ENCODE assay signal across 8 mouse cellular contexts in genomic region chr10:120864446-120864845, GRCm38 (mm10). TPM values are rescaled to one million over a fixed set of nuclear protein-coding genes. Genes with fewer than 3 reads are reported as not detected.
A peak's percentile ranks its signal among the peaks of the same experiment; 100 is the strongest.
DNase-seq lines count a peak whose midpoint lies in the region; ATAC-seq and TF ChIP-seq lines count a peak whose summit lies in the region.

No protein-coding gene starts in this region.

- no peaks in the 10 kb centered on the region for H3K27me3 ChIP-seq in forebrain, embryonic 10.5 days (ENCODE audit: poor library complexity, severe bottlenecking)
- no peaks in the 10 kb centered on the region for H3K27me3 ChIP-seq in forebrain, embryonic 15.5 days
- no peaks in the 10 kb centered on the region for H3K27me3 ChIP-seq in C2C12 (ENCODE audit: control insufficient read depth, insufficient read depth, insufficient read length)
- H3K27me3 ChIP-seq in liver, embryonic 14.5 days (ENCODE audit: control insufficient read depth, insufficient read depth, low read length): no peaks in the 10 kb centered on the region

- DNase-seq in forebrain, embryonic 10.5 days (ENCODE audit: extremely low spot score, low spot score): peak; percentile 62
- peak; percentile 34 for DNase-seq in c-Kit-positive CD71-positive TER-119-positive erythroid progenitor cells, embryonic 14.5 days (ENCODE audit: low spot score)
- peak; percentile 25 to 85 for DNase-seq in frontal cortex, adult 2 months (ENCODE audit: extremely low spot score in 1 of 2, low spot score in 1 of 2)
- DNase-seq in kidney, postnatal 10 days: peak; percentile 86
- DNase-seq in liver, embryonic 14.5 days (ENCODE audit: low read depth in 3 of 3, low spot score in 3 of 3): no peak
- peak; percentile 68 for DNase-seq in right cerebral cortex, adult 18-20 months

- H3K4me1 ChIP-seq in forebrain, embryonic 10.5 days: peaks cover 13% of the 10 kb centered on the region
- H3K4me1 ChIP-seq in forebrain, embryonic 15.5 days: no peaks in the 10 kb centered on the region
- no peaks in the 10 kb centered on the region for H3K4me1 ChIP-seq in liver, embryonic 14.5 days (replicated peaks; ENCODE audit: control insufficient read depth in 2 of 2, insufficient read depth in 2 of 2, low read length in 1 of 2)

- H3K9ac ChIP-seq in forebrain, embryonic 15.5 days (replicated peaks): no peak overlapping the region
- no peak overlapping the region for H3K9ac ChIP-seq in liver, embryonic 14.5 days (replicated peaks)

- no peak for ATAC-seq in forebrain, embryonic 15.5 days (replicated peaks)
- no peak for ATAC-seq in liver, embryonic 14.5 days (ENCODE audit: insufficient read depth)

- H3K79me2 ChIP-seq in C2C12 (ENCODE audit: control insufficient read depth, insufficient read depth): no peaks in the 10 kb centered on the region

- H3K4me2 ChIP-seq in forebrain, embryonic 15.5 days (replicated peaks): no peak overlapping the region
- H3K4me2 ChIP-seq in liver, embryonic 14.5 days (ENCODE audit: low read depth): no peak overlapping the region

- TF ChIP-seq EP300 in liver, embryonic 14.5 days (IDR thresholded peaks at IDR 0.05; ENCODE audit: low read depth): no peak

- H3K4me3 ChIP-seq in forebrain, embryonic 10.5 days: no peak overlapping the region
- no peak overlapping the region for H3K4me3 ChIP-seq in forebrain, embryonic 15.5 days
- H3K4me3 ChIP-seq in C2C12 (ENCODE audit: insufficient read depth, poor library complexity, severe bottlenecking): no peak overlapping the region
- H3K4me3 ChIP-seq in liver, embryonic 14.5 days (ENCODE audit: insufficient read depth in 1 of 2, low read depth in 2 of 2, low read length in 2 of 2): no peak overlapping the region

- no peaks in the 10 kb centered on the region for H3K79me3 ChIP-seq in C2C12 (ENCODE audit: low read depth)

- H3K9me3 ChIP-seq in forebrain, embryonic 10.5 days: peaks cover 4% of the 10 kb centered on the region; the same call in 1 of the 2 replicates
- no peaks in the 10 kb centered on the region for H3K9me3 ChIP-seq in forebrain, embryonic 15.5 days
- H3K9me3 ChIP-seq in liver, embryonic 14.5 days (ENCODE audit: control insufficient read depth, low read length): no peaks in the 10 kb centered on the region

- peak; percentile 64 for TF ChIP-seq CTCF in C2C12 (IDR thresholded peaks at IDR 0.05; ENCODE audit: control insufficient read depth, insufficient read depth, insufficient read length)
- TF ChIP-seq CTCF in liver, embryonic 14.5 days (IDR thresholded peaks at IDR 0.05; ENCODE audit: low read depth): peak; percentile 77

- H3K27ac ChIP-seq in forebrain, embryonic 10.5 days: peak overlapping the region; percentile 57
- H3K27ac ChIP-seq in forebrain, embryonic 15.5 days (replicated peaks): no peak overlapping the region
- H3K27ac ChIP-seq in liver, embryonic 14.5 days: no peak overlapping the region

- WGBS in forebrain, embryonic 10.5 days: 31% methylated on average over 9 of the region's 9 CpGs
- WGBS in forebrain, embryonic 15.5 days: 20% methylated on average over 9 of the region's 9 CpGs
- WGBS in liver, embryonic 14.5 days (ENCODE audit: insufficient replicate concordance): 27% methylated on average over 9 of the region's 9 CpGs

- no peak overlapping the region for H3ac ChIP-seq in C2C12 (ENCODE audit: control insufficient read depth, insufficient read length, low read depth)

- H3K36me3 ChIP-seq in forebrain, embryonic 10.5 days (replicated peaks): peaks cover 10% of the 10 kb centered on the region
- no peaks in the 10 kb centered on the region for H3K36me3 ChIP-seq in forebrain, embryonic 15.5 days
- H3K36me3 ChIP-seq in C2C12 (ENCODE audit: control insufficient read depth, insufficient read depth): peaks cover 8% of the 10 kb centered on the region
- no peaks in the 10 kb centered on the region for H3K36me3 ChIP-seq in liver, embryonic 14.5 days (replicated peaks; ENCODE audit: control insufficient read depth, insufficient read depth, low read depth)

TF ChIP-seq in C2C12, 6 proteins besides CTCF, POLR2A, EP300 and RAD21:
- peak; percentile 21 for TF ChIP-seq CEBPB (IDR thresholded peaks at IDR 0.05; ENCODE audit: low read depth)
- no peak for TF ChIP-seq MAX (IDR thresholded peaks at IDR 0.05)

RNA-seq across cellular contexts. Expression of gene Msrb3, which starts 34.5 kb away (rescaled TPM):
- 4.9 and 5.7 TPM in 2 replicates for polyA plus RNA-seq in forebrain, embryonic 10.5 days (2016; fragmentation: Nextera tagmentation; extraction: Ambion mirVana)
- polyA plus RNA-seq in forebrain, embryonic 15.5 days (2015; fragmentation: Nextera tagmentation; extraction: Ambion mirVana): 1.5 and 1.7 TPM in 2 replicates
- 13.3 TPM for polyA plus RNA-seq in C2C12 (2012; fragmentation: generic; extraction: Trizol)
- polyA plus RNA-seq in frontal cortex, adult 2 months (2012; rRNA removed): 6.6 and 6.9 TPM in 2 replicates
- polyA plus RNA-seq in liver, embryonic 14.5 days (2012; rRNA removed): 0.98 and 1.5 TPM in 2 replicates
- 0.40 and 0.60 TPM in 2 replicates for polyA plus RNA-seq in liver, embryonic 14.5 days (2014; fragmentation: Nextera tagmentation; extraction: Ambion mirVana)

Comparison
In these comparisons a context has a peak if more than half of its experiments do, and no peak if none do; other contexts are left out.
1. DNase-seq: peak in forebrain, embryonic 10.5 days (single experiment), c-Kit-positive CD71-positive TER-119-positive erythroid progenitor cells, embryonic 14.5 days (single experiment), frontal cortex, adult 2 months (2 of 2), kidney, postnatal 10 days (single experiment) and right cerebral cortex, adult 18-20 months (single experiment); none in liver, embryonic 14.5 days (0 of 3).